8 mouse cellular contexts compared by ENCODE assay signal in the genomic region with DNA sequence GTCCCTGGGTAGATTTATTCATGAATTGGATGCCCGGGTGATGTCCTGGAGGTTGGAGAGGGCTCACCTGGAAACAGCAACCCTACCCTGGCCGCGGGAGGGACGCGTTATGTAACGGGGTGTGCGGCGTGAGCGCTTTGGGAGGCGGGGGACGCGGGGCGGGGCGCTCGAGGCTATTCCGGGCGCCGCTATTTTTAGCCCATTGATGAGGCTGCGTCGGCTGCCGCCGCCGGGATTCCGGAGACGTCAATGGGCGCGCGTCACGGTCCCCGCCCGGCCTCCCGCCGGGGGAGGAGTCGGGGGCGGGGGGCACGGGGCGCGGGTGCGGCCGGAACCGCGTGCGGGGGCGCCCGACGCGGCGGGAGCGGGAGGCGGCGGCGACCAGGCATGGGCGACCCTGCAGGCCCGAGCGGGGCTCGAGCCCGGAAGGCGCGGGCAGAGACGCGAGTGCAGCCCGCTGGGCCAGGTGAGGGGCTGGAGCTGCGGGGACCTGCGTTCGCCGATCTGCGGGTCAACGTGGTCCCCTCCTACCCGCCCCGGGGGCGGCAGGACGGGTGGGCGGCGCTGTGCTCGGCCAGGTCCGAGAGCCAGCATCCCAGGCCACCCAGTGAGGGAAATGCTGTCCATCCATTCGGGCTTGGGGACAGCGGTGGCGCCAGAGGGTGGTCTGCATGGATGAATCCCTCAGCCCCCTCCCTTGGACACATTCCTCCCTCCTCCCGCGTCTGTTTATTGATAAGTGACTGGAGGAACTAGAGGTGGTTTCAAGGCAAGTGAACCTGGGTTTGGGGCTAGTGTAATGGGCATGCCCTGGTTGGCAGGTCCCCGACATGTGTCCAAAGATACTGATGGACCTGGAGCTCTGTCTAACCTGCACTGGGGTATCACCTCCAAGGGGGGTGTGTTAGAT. TPM values are rescaled to one million over a fixed set of nuclear protein-coding genes. Genes with fewer than 3 reads are reported as not detected.
A peak's percentile ranks its signal among the peaks of the same experiment; 100 is the strongest.
DNase-seq lines count a peak whose midpoint lies in the region; ATAC-seq and TF ChIP-seq lines count a peak whose summit lies in the region.

TSS of gene Nr4a1 (plus strand) at position 384 of the 910 bp plus-strand sequence.

- H3K4me2 ChIP-seq in intestine, postnatal 0 days (replicated peaks; ENCODE audit: low read depth): peak within 1 kb of the TSS; percentile 86
- peak within 1 kb of the TSS; percentile 89 for H3K4me2 ChIP-seq in limb, embryonic 14.5 days (replicated peaks; ENCODE audit: low read depth, low read length, severe bottlenecking)
- peak within 1 kb of the TSS; percentile 90 for H3K4me2 ChIP-seq in midbrain, embryonic 15.5 days

- no peaks in the 10 kb centered on the region for H3K27me3 ChIP-seq in intestine, postnatal 0 days (replicated peaks; ENCODE audit: control insufficient read depth, insufficient read depth, low read length)
- no peaks in the 10 kb centered on the region for H3K27me3 ChIP-seq in limb, embryonic 14.5 days (ENCODE audit: control insufficient read depth, insufficient read depth, low read length)
- H3K27me3 ChIP-seq in midbrain, embryonic 15.5 days (replicated peaks): no peaks in the 10 kb centered on the region; the same call in 1 of the 2 replicates

- 2% methylated on average over 80 of the region's 82 CpGs for WGBS in intestine, postnatal 0 days
- WGBS in limb, embryonic 14.5 days: 2% methylated on average over 50 of the region's 82 CpGs
- under 1% methylated on average over 70 of the region's 82 CpGs for WGBS in midbrain, embryonic 15.5 days

- H3K9ac ChIP-seq in intestine, postnatal 0 days (ENCODE audit: low read depth, low read length): peak within 1 kb of the TSS; percentile 48
- peak within 1 kb of the TSS; percentile 75 for H3K9ac ChIP-seq in limb, embryonic 14.5 days (ENCODE audit: low read depth, low read length, severe bottlenecking)
- H3K9ac ChIP-seq in midbrain, embryonic 15.5 days: peak within 1 kb of the TSS; percentile 68

- TF ChIP-seq CTCF in intestine, postnatal 0 days (IDR thresholded peaks at IDR 0.05; ENCODE audit: low read depth): 0 out of 2 replicates have a peak, but pooled peaks have one; percentile 15

- no peaks in the 10 kb centered on the region for H3K36me3 ChIP-seq in intestine, postnatal 0 days (ENCODE audit: control insufficient read depth, insufficient read depth)
- no peaks in the 10 kb centered on the region for H3K36me3 ChIP-seq in limb, embryonic 14.5 days (ENCODE audit: control insufficient read depth, insufficient read depth, low read length)
- no peaks in the 10 kb centered on the region for H3K36me3 ChIP-seq in midbrain, embryonic 15.5 days (replicated peaks)

- 0 out of 2 replicates have a peak within 1 kb of the TSS, but pooled peaks have one; percentile 3 for H3K27ac ChIP-seq in intestine, postnatal 0 days (ENCODE audit: low read depth, low read length)
- peak within 1 kb of the TSS; percentile 40; the same call in 1 of the 2 replicates for H3K27ac ChIP-seq in limb, embryonic 14.5 days (replicated peaks; ENCODE audit: low read depth, low read length)
- H3K27ac ChIP-seq in midbrain, embryonic 15.5 days: peak within 1 kb of the TSS; percentile 34

- peak; percentile 32 for ATAC-seq in intestine, postnatal 0 days
- ATAC-seq in limb, embryonic 14.5 days (ENCODE audit: low FRiP score, low read depth): peak; percentile 84
- peak; percentile 77 for ATAC-seq in midbrain, embryonic 15.5 days (replicated peaks)

- no peaks in the 10 kb centered on the region for H3K4me1 ChIP-seq in intestine, postnatal 0 days (replicated peaks; ENCODE audit: control insufficient read depth, insufficient read depth, low read length)
- peaks cover 10% of the 10 kb centered on the region for H3K4me1 ChIP-seq in limb, embryonic 14.5 days (ENCODE audit: control insufficient read depth, insufficient read depth, low read length)
- H3K4me1 ChIP-seq in midbrain, embryonic 15.5 days: peaks cover 9% of the 10 kb centered on the region; the same call in 1 of the 2 replicates

- H3K9me3 ChIP-seq in intestine, postnatal 0 days (ENCODE audit: control insufficient read depth): no peaks in the 10 kb centered on the region
- H3K9me3 ChIP-seq in limb, embryonic 14.5 days (ENCODE audit: control insufficient read depth, low read length): no peaks in the 10 kb centered on the region
- H3K9me3 ChIP-seq in midbrain, embryonic 15.5 days: no peaks in the 10 kb centered on the region

- peak within 1 kb of the TSS; percentile 50 for H3K4me3 ChIP-seq in intestine, postnatal 0 days (ENCODE audit: low read depth, low read length)
- peak within 1 kb of the TSS; percentile 66 for H3K4me3 ChIP-seq in limb, embryonic 14.5 days (replicated peaks; ENCODE audit: low read length)
- peak within 1 kb of the TSS; percentile 60 for H3K4me3 ChIP-seq in midbrain, embryonic 15.5 days

- no peak for TF ChIP-seq POLR2A in limb, embryonic 14.5 days (IDR thresholded peaks at IDR 0.05; ENCODE audit: borderline replicate concordance, extremely low read depth, insufficient read depth, insufficient read length)

- peak; percentile 69 for DNase-seq in ovary, adult 18-20 months (ENCODE audit: low spot score)
- no peak for DNase-seq in ovary, postnatal 10 days (ENCODE audit: low spot score)
- DNase-seq in embryo, embryonic 11 days: peak; percentile 77
- peak; percentile 99 for DNase-seq in heart, adult 11 months
- peak; percentile 66 for DNase-seq in limb, embryonic 14.5 days (ENCODE audit: low spot score)
- peak; percentile 48 to 75 for DNase-seq in spleen, postnatal 4 days (ENCODE audit: low spot score in 2 of 2)

RNA-seq across cellular contexts. Expression of gene Nr4a1, which starts in this region (rescaled TPM):
- 5.9 and 10.0 TPM in 2 replicates for polyA plus RNA-seq in intestine, postnatal 0 days (2015; fragmentation: Nextera tagmentation; extraction: Ambion mirVana)
- 19.6 and 31.2 TPM in 2 replicates for polyA plus RNA-seq in limb, embryonic 14.5 days (2012; rRNA removed)
- polyA plus RNA-seq in limb, embryonic 14.5 days (2014; fragmentation: Nextera tagmentation; extraction: Ambion mirVana): 9.9 and 10.5 TPM in 2 replicates
- polyA plus RNA-seq in midbrain, embryonic 15.5 days (2015; fragmentation: Nextera tagmentation; extraction: Ambion mirVana): 4.2 and 4.9 TPM in 2 replicates

Comparison
In these comparisons a context has a peak if more than half of its experiments do, and no peak if none do; other contexts are left out.
1. ATAC-seq: peak in every context shown above with its lines; median percentile 84 in limb, embryonic 14.5 days; 77 in midbrain, embryonic 15.5 days; 32 in intestine, postnatal 0 days.